In genomic region chr14:21439785-21440184, GRCm38 (mm10) we compare ENCODE assay signal across 9 mouse cellular contexts. TPM values are rescaled to one million over a fixed set of nuclear protein-coding genes. Genes with fewer than 3 reads are reported as not detected.
DNase-seq lines count a peak whose midpoint lies in the region; ATAC-seq and TF ChIP-seq lines count a peak whose summit lies in the region.
"Had no signal": no experiment of that assay in that cellular context is flagged by ENCODE, and none has a peak within 500 bp of the region (broad histone marks: within the 10 kb centered on the region; RNA-seq: fewer than 3 reads in every experiment).

No protein-coding gene starts in this region.

- H3K36me3 ChIP-seq in kidney, embryonic 15.5 days, result 0 out of 2 replicates have a peak, but pooled peaks cover 4% of the 10 kb centered on the region
- 0 out of 2 replicates have a peak, but pooled peaks cover 3% of the 10 kb centered on the region for H3K36me3 ChIP-seq in embryonic facial prominence, embryonic 13.5 days
- H3K36me3 ChIP-seq in limb, embryonic 14.5 days (ENCODE audit: control insufficient read depth, insufficient read depth, low read length), result no peaks in the 10 kb centered on the region
- peaks cover 4% of the 10 kb centered on the region; the same call in 1 of the 2 replicates for H3K36me3 ChIP-seq in liver, embryonic 11.5 days (ENCODE audit: control insufficient read depth, insufficient read depth, low read length)

- WGBS in kidney, embryonic 15.5 days, result 9% methylated on average over 4 of the region's 4 CpGs
- 21% methylated on average over 4 of the region's 4 CpGs for WGBS in embryonic facial prominence, embryonic 13.5 days
- WGBS in limb, embryonic 14.5 days, result 11% methylated on average over 4 of the region's 4 CpGs
- WGBS in liver, embryonic 11.5 days, result 55% methylated on average over 4 of the region's 4 CpGs

- no peak overlapping the region for H3K9ac ChIP-seq in kidney, embryonic 15.5 days
- no peak overlapping the region for H3K9ac ChIP-seq in embryonic facial prominence, embryonic 13.5 days
- H3K9ac ChIP-seq in limb, embryonic 14.5 days (ENCODE audit: low read depth, low read length, severe bottlenecking), result no peak overlapping the region
- H3K9ac ChIP-seq in liver, embryonic 11.5 days (ENCODE audit: low read depth, low read length), result no peak overlapping the region

- no peak for DNase-seq in kidney, adult 18-20 months
- peak; percentile 40 for DNase-seq in ZHBTc4 (ENCODE audit: low read depth, low spot score)
- DNase-seq in limb, embryonic 14.5 days (ENCODE audit: low spot score), result no peak
- no peak for DNase-seq in ovary, adult 18-20 months (ENCODE audit: low spot score)
- DNase-seq in ovary, postnatal 14 days (ENCODE audit: low spot score), result no peak
- no peak for DNase-seq in liver, embryonic 11.5 days (ENCODE audit: low spot score)
- DNase-seq: cerebellum, adult 2 months had no signal

- peak overlapping the region; percentile 49 for H3K27ac ChIP-seq in kidney, embryonic 15.5 days
- peak overlapping the region; percentile 83 for H3K27ac ChIP-seq in embryonic facial prominence, embryonic 13.5 days
- no peak overlapping the region for H3K27ac ChIP-seq in limb, embryonic 14.5 days (replicated peaks; ENCODE audit: low read depth, low read length)
- H3K27ac ChIP-seq in liver, embryonic 11.5 days (ENCODE audit: low read depth, low read length), result no peak overlapping the region

- H3K9me3 ChIP-seq in kidney, embryonic 15.5 days (replicated peaks), result no peaks in the 10 kb centered on the region
- H3K9me3 ChIP-seq in embryonic facial prominence, embryonic 13.5 days, result no peaks in the 10 kb centered on the region
- H3K9me3 ChIP-seq in limb, embryonic 14.5 days (ENCODE audit: control insufficient read depth, low read length), result no peaks in the 10 kb centered on the region
- H3K9me3 ChIP-seq in liver, embryonic 11.5 days (ENCODE audit: control insufficient read depth, low read length), result no peaks in the 10 kb centered on the region

- H3K4me3 ChIP-seq in kidney, embryonic 15.5 days (replicated peaks), result no peak overlapping the region
- H3K4me3 ChIP-seq in embryonic facial prominence, embryonic 13.5 days, result no peak overlapping the region
- H3K4me3 ChIP-seq in limb, embryonic 14.5 days (replicated peaks; ENCODE audit: low read length), result no peak overlapping the region
- no peak overlapping the region for H3K4me3 ChIP-seq in liver, embryonic 11.5 days (ENCODE audit: low read depth, low read length)

- ATAC-seq in kidney, embryonic 15.5 days (replicated peaks; ENCODE audit: low FRiP score), result peak; percentile 80
- ATAC-seq in embryonic facial prominence, embryonic 13.5 days (ENCODE audit: insufficient number of reproducible peaks, insufficient read depth, low FRiP score, low TSS enrichment, low read depth), result no peak; the same call in 1 of the 2 replicates
- peak; percentile 66; the same call in 1 of the 2 replicates for ATAC-seq in limb, embryonic 14.5 days (ENCODE audit: low FRiP score, low read depth)
- no peak for ATAC-seq in liver, embryonic 11.5 days (replicated peaks; ENCODE audit: low FRiP score)

- H3K4me2 ChIP-seq in kidney, embryonic 15.5 days, result no peak overlapping the region
- no peak overlapping the region for H3K4me2 ChIP-seq in embryonic facial prominence, embryonic 13.5 days
- no peak overlapping the region for H3K4me2 ChIP-seq in limb, embryonic 14.5 days (replicated peaks; ENCODE audit: low read depth, low read length, severe bottlenecking)
- no peak overlapping the region for H3K4me2 ChIP-seq in liver, embryonic 11.5 days

- H3K4me1 ChIP-seq in kidney, embryonic 15.5 days, result peaks cover 27% of the 10 kb centered on the region
- peaks cover 37% of the 10 kb centered on the region for H3K4me1 ChIP-seq in embryonic facial prominence, embryonic 13.5 days
- H3K4me1 ChIP-seq in limb, embryonic 14.5 days (ENCODE audit: control insufficient read depth, insufficient read depth, low read length), result peaks cover 36% of the 10 kb centered on the region
- no peaks in the 10 kb centered on the region for H3K4me1 ChIP-seq in liver, embryonic 11.5 days (replicated peaks; ENCODE audit: control insufficient read depth, insufficient read depth, low read length)

- TF ChIP-seq POLR2A in limb, embryonic 14.5 days (IDR thresholded peaks at IDR 0.05; ENCODE audit: borderline replicate concordance, extremely low read depth, insufficient read depth, insufficient read length), result no peak

- no peaks in the 10 kb centered on the region for H3K27me3 ChIP-seq in kidney, embryonic 15.5 days
- H3K27me3 ChIP-seq in embryonic facial prominence, embryonic 13.5 days, result no peaks in the 10 kb centered on the region
- no peaks in the 10 kb centered on the region for H3K27me3 ChIP-seq in limb, embryonic 14.5 days (ENCODE audit: control insufficient read depth, insufficient read depth, low read length)
- no peaks in the 10 kb centered on the region for H3K27me3 ChIP-seq in liver, embryonic 11.5 days (replicated peaks; ENCODE audit: control insufficient read depth, insufficient read depth, low read length)

RNA-seq across cellular contexts. Expression of gene Kat6b, which starts 41.4 kb away (rescaled TPM):
- 13.8 and 15.7 TPM in 2 replicates for polyA plus RNA-seq in kidney, embryonic 15.5 days (2015; fragmentation: Nextera tagmentation; extraction: Ambion mirVana)
- 28.2 and 34.5 TPM in 2 replicates for polyA plus RNA-seq in embryonic facial prominence, embryonic 13.5 days (2015; fragmentation: Nextera tagmentation; extraction: Ambion mirVana)
- 35.5 and 42.2 TPM in 2 replicates for polyA plus RNA-seq in limb, embryonic 14.5 days (2012; rRNA removed)
- polyA plus RNA-seq in limb, embryonic 14.5 days (2014; fragmentation: Nextera tagmentation; extraction: Ambion mirVana), result 26.0 and 33.6 TPM in 2 replicates
- polyA plus RNA-seq in liver, embryonic 11.5 days (2014; fragmentation: Nextera tagmentation; extraction: Ambion mirVana), result 6.7 TPM in 2 replicates

Comparison
In these comparisons a context has a peak if more than half of its experiments do, and no peak if none do; other contexts are left out.
1. ATAC-seq: peak in kidney, embryonic 15.5 days (single experiment) and limb, embryonic 14.5 days (single experiment); none in embryonic facial prominence, embryonic 13.5 days (single experiment) and liver, embryonic 11.5 days (single experiment).
2. H3K27ac ChIP-seq: peak in kidney, embryonic 15.5 days (single experiment) and embryonic facial prominence, embryonic 13.5 days (single experiment); none in limb, embryonic 14.5 days (single experiment) and liver, embryonic 11.5 days (single experiment).